Mouse (Mus musculus) heart, embryonic 14.5 days (tissue): ENCODE data around the gene Ptrh2. TPM values are rescaled to one million over a fixed set of nuclear protein-coding genes. Genes with fewer than 3 reads are reported as not detected.
A peak's percentile ranks its signal among the peaks of the same experiment; 100 is the strongest.

Experiments used
- ATAC-seq: fragments of 200-750 bp; cut with Nextera tagmentation; 2 replicates; pipeline ENCODE4 v1.8.0; 2017; ENCODE audit warnings: low read depth, moderate TSS enrichment; ENCODE audit not compliant: insufficient number of reproducible peaks, insufficient read depth, low FRiP score
- H3K27ac ChIP-seq, 2 experiments: fragments of 200-500 bp in 1 of 2; fragments of 300-500 bp in 1 of 2; sonication (generic) in 1 of 2; replicated peaks in 1 of 2; 2 replicates each; pipeline ENCODE4 v1.5.1; 2012 to 2014; ENCODE audit warnings: low read depth in 2 of 2, low read length in 2 of 2, control low read depth in 1 of 2, mild to moderate bottlenecking in 1 of 2, mixed read lengths in 1 of 2; ENCODE audit not compliant: control insufficient read depth in 1 of 2, insufficient read depth in 1 of 2
- H3K27me3 ChIP-seq: fragments of 300-500 bp; sonication (generic); 2 replicates; pipeline ENCODE4 v1.6.1; 2014; ENCODE audit warnings: mild to moderate bottlenecking, low read length, control low read depth; ENCODE audit not compliant: control insufficient read depth, insufficient read depth
- H3K36me3 ChIP-seq: fragments of 300-500 bp; sonication (generic); 2 replicates; pipeline ENCODE4 v1.6.1; 2014; ENCODE audit warnings: mild to moderate bottlenecking, control low read depth, low read length, mixed read lengths; ENCODE audit not compliant: control insufficient read depth, insufficient read depth
- H3K4me1 ChIP-seq, 2 experiments: fragments of 200-500 bp in 1 of 2; fragments of 300-500 bp in 1 of 2; sonication (generic) in 1 of 2; 2 replicates each; pipeline ENCODE4 v1.6.1; 2012 to 2014; ENCODE audit warnings: low read length in 2 of 2, control low read depth in 1 of 2, mixed read lengths in 1 of 2; ENCODE audit not compliant: control insufficient read depth in 2 of 2, insufficient read depth in 2 of 2
- H3K4me2 ChIP-seq: fragments of 300-500 bp; sonication (generic); 2 replicates; pipeline ENCODE4 v1.6.1; 2014; ENCODE audit warnings: mild to moderate bottlenecking, low read length
- H3K4me3 ChIP-seq, 2 experiments: fragments of 200-500 bp in 1 of 2; fragments of 300-500 bp in 1 of 2; sonication (generic) in 1 of 2; 2 replicates each; pipeline ENCODE4 v1.5.1; 2012 to 2014; ENCODE audit warnings: low read length in 2 of 2, mild to moderate bottlenecking in 2 of 2, control low read depth in 1 of 2, low read depth in 1 of 2, moderate library complexity in 1 of 2; ENCODE audit not compliant: control insufficient read depth in 1 of 2, insufficient read depth in 1 of 2
- H3K9ac ChIP-seq: fragments of 300-500 bp; sonication (generic); 2 replicates; pipeline ENCODE4 v1.6.1; 2014; ENCODE audit warnings: mild to moderate bottlenecking, low read length
- H3K9me3 ChIP-seq: fragments of 300-500 bp; sonication (generic); 2 replicates; pipeline ENCODE4 v1.6.1; 2016; ENCODE audit warnings: low read length, control low read depth; ENCODE audit not compliant: control insufficient read depth
- WGBS: fragments of 180-500 bp; shearing (Covaris S2); extraction: QIAGEN DNeasy Blood & Tissue Kit; methylation state at CpG from one replicate; pipeline ENCODE4 v1.1.7; 2014; 5-methylcytosine and 5-hydroxymethylcytosine counted together
- polyA plus RNA-seq: library from polyadenylated mRNA; unstranded; fragments of >200 nt; fragmentation: Nextera tagmentation; extraction: Ambion mirVana; gene quantifications from 2 replicates; pipeline ENCODE4 v1.2.1, GENCODE M21; 2014

Ptrh2 gene
- 21.5 and 22.3 TPM in 2 replicates for polyA plus RNA-seq

GRCm38 (mm10) chr11:86683395-86684125 is at the start of gene Ptrh2, which contains the start of gene Vmp1:
Gene Ptrh2, plus strand, starts transcription at chr11:86683985.
Gene Vmp1, minus strand, starts transcription at chr11:86683836.
- Histone ChIP-seq H3K4me1 (peaks cover 2 to 26% of the 10 kb centered on the region in 2 experiments), H3K27ac (peak within 1 kb of the TSS; percentile 85 to 89), H3K9me3 (no peaks in the 10 kb centered on the region), H3K27me3 (no peaks in the 10 kb centered on the region), H3K4me2 (peak within 1 kb of the TSS; percentile 68), H3K9ac (peak within 1 kb of the TSS; percentile 88), H3K4me3 (peak within 1 kb of the TSS; percentile 75 to 77), H3K36me3 (peaks cover 17% of the 10 kb centered on the region)
- ATAC-seq = peak; percentile 89
- under 1% methylated on average over 56 of the region's 56 CpGs for WGBS

- Histone ChIP-seq H3K27me3 (no peaks in the 10 kb centered on the region), H3K9me3 (no peaks in the 10 kb centered on the region), H3K9ac (no peak overlapping the region), H3K4me1 (0 out of 4 replicates have a peak, but pooled peaks cover 0 to 3% of the 10 kb centered on the region in 2 experiments), H3K27ac (no peak overlapping the region), H3K4me3 (no peak overlapping the region), H3K36me3 (peaks cover 22% of the 10 kb centered on the region), H3K4me2 (no peak overlapping the region)
- WGBS = 89% methylated on average over 6 of the region's 6 CpGs
- no peak for ATAC-seq
Measured at GRCm38 (mm10) chr11:86634396-86634795, 49.4 kb upstream of the Ptrh2 start.

- no peak overlapping the region for H3K9ac ChIP-seq
- no peaks in the 10 kb centered on the region for H3K27me3 ChIP-seq
- WGBS = 55% methylated on average over 2 of the region's 2 CpGs
- ATAC-seq = no peak
- peaks cover 14% of the 10 kb centered on the region for H3K36me3 ChIP-seq
- H3K4me1 ChIP-seq = no peaks in the 10 kb centered on the region
- H3K4me2 ChIP-seq = no peak overlapping the region
- H3K9me3 ChIP-seq = no peaks in the 10 kb centered on the region
- H3K27ac ChIP-seq = no peak overlapping the region
- no peak overlapping the region for H3K4me3 ChIP-seq
Measured at GRCm38 (mm10) chr11:86637697-86638096, 46.1 kb upstream of the Ptrh2 start.

- Histone ChIP-seq H3K27me3 (no peaks in the 10 kb centered on the region), H3K4me1 (peaks cover 4 to 10% of the 10 kb centered on the region in 2 experiments; a peak in 3 of 4 replicates), H3K9me3 (no peaks in the 10 kb centered on the region), H3K4me2 (no peak overlapping the region), H3K27ac (no peak overlapping the region), H3K4me3 (no peak overlapping the region), H3K9ac (no peak overlapping the region), H3K36me3 (peaks cover 6% of the 10 kb centered on the region)
- ATAC-seq = no peak
- WGBS = 80% methylated on average over 4 of the region's 4 CpGs
Measured at GRCm38 (mm10) chr11:86641714-86642113, 42.1 kb upstream of the Ptrh2 start.

- peaks cover 6% of the 10 kb centered on the region for H3K36me3 ChIP-seq
- ATAC-seq = no peak
- no peak overlapping the region for H3K27ac ChIP-seq
- H3K4me1 ChIP-seq = peaks cover 4 to 16% of the 10 kb centered on the region in 2 experiments; a peak in 3 of 4 replicates
- no peaks in the 10 kb centered on the region for H3K9me3 ChIP-seq
- 87% methylated on average over 4 of the region's 4 CpGs for WGBS
- no peaks in the 10 kb centered on the region for H3K27me3 ChIP-seq
- H3K9ac ChIP-seq = no peak overlapping the region
- H3K4me3 ChIP-seq = no peak overlapping the region
- H3K4me2 ChIP-seq = no peak overlapping the region
Measured at GRCm38 (mm10) chr11:86644553-86644952, 39.2 kb upstream of the Ptrh2 start.

- Histone ChIP-seq H3K27me3 (no peaks in the 10 kb centered on the region), H3K27ac (peak overlapping the region; percentile 91 to 93), H3K9ac (peak overlapping the region; percentile 18), H3K9me3 (no peaks in the 10 kb centered on the region), H3K4me1 (peaks cover 4 to 24% of the 10 kb centered on the region in 2 experiments; a peak in 3 of 4 replicates), H3K36me3 (peaks cover 6% of the 10 kb centered on the region), H3K4me3 (no peak overlapping the region), H3K4me2 (peak overlapping the region; percentile 31)
- 23% methylated on average over 7 of the region's 7 CpGs for WGBS
- peak; percentile 81 for ATAC-seq
Measured at GRCm38 (mm10) chr11:86646136-86646834, 37.5 kb upstream of the Ptrh2 start.

GRCm38 (mm10) chr11:86646885-86647459 is 36.8 kb upstream of the Ptrh2 start:
- H3K4me2 ChIP-seq = peak overlapping the region; percentile 31
- H3K9me3 ChIP-seq = no peaks in the 10 kb centered on the region
- H3K36me3 ChIP-seq = peaks cover 6% of the 10 kb centered on the region
- H3K27ac ChIP-seq = peak overlapping the region; percentile 91 to 93
- H3K4me3 ChIP-seq = no peak overlapping the region
- no peaks in the 10 kb centered on the region for H3K27me3 ChIP-seq
- no peak for ATAC-seq
- 58% methylated on average over 3 of the region's 3 CpGs for WGBS
- peaks cover 4 to 24% of the 10 kb centered on the region in 2 experiments; a peak in 3 of 4 replicates for H3K4me1 ChIP-seq
- H3K9ac ChIP-seq = peak overlapping the region; percentile 18; the same call in 1 of the 2 replicates
